Mouse (Mus musculus): ENCODE measurements around the gene Fdxr.

- TF ChIP-seq CTCF (IDR thresholded peaks at IDR 0.05) (no peak), EP300 (IDR thresholded peaks at IDR 0.05) (no peak)
These were observed 8.9 kb downstream of the Fdxr start for GRCm38 (mm10) chr11:115267958-115268357.
